Mouse (Mus musculus): Measurements from ENCODE around the gene Prkag3. TPM values are rescaled to one million over a fixed set of nuclear protein-coding genes. Genes with fewer than 3 reads are reported as not detected.

Prkag3 gene
- polyA plus RNA-seq (2012; rRNA removed) = 0.10 and 0.45 TPM in 2 replicates

DNA sequence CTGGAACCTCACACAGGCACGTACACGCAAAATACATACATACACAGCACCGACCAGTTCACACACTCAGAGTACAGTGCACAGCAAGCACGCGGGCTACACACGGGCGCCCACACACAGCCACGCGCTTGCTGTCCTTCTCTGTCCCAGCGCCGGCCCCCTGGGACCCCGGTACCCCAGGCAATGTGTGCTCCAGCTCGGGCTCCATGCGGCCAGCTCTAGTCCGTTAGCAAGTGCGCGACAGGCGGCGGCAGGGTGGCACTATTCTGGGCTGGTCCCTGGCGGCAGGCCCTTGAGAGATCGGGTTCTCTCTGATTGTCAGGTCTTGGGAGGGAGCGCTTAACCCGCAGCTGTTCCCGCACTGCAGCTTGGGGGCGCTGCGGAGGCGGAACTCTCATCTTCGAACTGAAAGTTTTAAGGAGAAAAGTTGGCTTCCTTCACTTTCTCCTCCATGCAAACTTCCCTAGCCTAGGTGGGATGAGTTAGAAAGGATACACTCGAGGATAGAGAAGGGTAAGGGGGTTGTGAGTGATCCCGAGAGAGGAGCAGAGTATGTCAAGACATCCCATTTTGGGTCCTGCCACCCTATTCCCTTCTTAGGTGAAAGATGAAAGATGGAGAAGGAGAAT, at the start of gene Prkag3:
Gene Prkag3, minus strand, starts transcription at position 579 of the 629 bp plus-strand sequence.
- DNase-seq (ENCODE audit: low read depth, low spot score) = no peak
- 16% methylated on average over 30 of the region's 30 CpGs for WGBS

DNA sequence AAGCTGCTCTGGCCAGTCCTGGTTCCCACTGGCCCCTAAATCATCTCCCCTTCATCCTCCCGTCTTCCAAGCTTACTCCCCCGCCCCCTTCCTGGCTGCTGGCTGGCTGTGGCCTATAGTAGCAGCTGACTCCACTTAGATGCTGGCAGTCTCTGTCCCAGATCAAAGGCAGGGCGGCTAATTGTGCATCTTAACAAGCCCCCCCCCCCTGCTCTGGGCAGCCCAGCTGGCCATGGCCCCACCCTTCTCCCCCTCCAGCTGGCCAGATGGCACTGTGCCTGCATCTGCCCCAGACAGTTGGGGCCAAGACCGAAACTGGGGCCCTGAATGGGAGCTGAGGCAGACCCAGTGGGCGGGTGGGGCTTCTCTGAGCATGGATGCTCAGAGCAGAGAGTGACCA, 48.4 kb upstream of the Prkag3 start:
- 20% methylated on average over 5 of the region's 5 CpGs for WGBS
- no peak for DNase-seq (ENCODE audit: low read depth, low spot score)

DNA sequence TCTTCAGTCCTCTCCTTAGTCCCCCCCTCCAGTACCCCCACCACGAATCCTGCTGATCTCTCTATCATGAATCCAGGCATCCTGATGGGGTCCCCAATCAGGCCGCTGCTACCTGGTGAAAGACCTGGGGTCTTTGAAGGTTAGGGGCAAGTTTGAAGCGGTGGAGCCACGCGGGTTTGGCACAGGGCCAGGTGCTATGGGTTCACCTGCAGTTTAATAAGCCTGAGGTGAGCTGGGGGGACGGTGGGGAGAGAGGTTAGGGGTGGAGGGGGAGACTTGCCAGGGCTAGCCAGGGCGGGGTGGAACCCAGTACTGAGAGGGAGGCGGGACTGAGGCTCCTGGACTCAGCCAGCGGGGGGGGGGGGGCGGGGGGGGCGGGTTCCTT, 46.1 kb upstream of the Prkag3 start:
- WGBS = 13% methylated on average over 9 of the region's 11 CpGs

DNA sequence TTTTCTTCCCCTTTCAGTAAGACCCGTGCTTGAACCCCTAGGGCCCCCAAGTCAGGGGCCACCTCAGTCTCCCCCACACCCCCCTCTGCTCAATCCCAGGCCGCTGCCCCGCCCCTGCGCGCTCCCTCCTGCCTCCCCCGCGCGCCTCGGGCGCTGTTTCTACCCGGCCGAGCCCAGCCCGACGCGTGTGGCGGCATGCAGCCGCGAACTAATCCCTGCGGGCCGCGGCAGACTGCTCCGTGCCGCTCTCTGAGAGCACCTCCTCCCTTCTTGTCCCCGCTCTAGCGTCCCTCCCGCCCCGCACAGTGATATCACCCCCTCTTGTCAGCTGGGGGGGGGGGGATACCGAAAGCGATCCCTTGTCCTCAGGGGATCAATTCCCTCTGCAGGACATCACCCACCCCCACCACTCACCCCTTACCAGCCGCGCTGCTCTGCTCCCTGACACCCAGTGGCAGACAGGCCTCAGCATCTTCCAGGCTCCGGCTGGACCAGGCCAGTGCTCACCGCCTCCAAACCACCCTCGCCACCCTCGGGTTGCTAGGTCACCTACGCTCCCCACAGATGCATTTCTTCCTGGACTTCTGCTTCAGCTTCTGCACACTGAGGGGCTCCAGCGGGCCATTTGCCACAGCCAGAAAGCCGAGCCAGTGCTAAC, 45.6 kb upstream of the Prkag3 start:
- DNase-seq (ENCODE audit: low read depth, low spot score) = no peak
- 2% methylated on average over 37 of the region's 38 CpGs for WGBS

More for the DNA sequence above, 46.1 kb upstream of the Prkag3 start:
- no peak for DNase-seq (ENCODE audit: low read depth, low spot score)

DNA sequence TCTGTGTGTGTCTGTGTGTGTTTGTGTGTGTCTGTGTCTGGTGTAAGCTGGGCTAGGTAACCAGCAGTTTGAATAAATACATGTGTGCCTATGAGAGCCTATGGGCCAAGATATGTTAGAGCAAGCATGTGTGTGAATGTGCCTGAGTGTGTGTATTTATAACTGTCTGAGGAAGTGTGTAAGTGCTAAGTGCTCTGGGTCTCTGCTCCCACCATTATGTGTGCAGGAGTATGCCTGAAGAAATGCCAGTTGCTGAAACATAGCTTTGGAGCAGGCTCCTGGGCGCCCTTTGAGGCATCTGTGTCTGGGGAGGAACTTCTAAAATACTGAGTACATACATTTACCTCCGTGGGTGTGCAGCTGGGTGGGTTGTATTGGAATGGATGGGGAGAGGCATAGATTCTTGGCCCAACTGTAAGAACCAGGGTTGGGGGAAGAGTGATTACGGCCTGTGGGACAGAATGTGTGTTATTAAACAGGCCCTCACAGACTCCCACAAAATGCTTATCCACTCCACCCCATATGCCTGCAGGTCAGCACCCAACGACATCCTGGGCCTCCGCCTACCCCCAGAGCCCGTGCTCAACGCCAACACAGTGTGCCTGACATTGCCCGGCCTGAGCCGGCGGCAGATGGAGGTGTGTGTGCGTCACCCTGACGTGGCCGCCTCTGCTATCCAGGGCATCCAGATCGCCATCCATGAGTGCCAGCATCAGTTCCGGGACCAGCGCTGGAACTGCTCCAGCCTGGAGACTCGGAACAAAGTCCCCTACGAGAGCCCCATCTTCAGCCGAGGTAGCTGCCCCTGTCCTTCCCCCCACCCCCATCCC, 44.0 kb upstream of the Prkag3 start:
- DNase-seq (ENCODE audit: low read depth, low spot score) = no peak
- WGBS = 37% methylated on average over 19 of the region's 19 CpGs

DNA sequence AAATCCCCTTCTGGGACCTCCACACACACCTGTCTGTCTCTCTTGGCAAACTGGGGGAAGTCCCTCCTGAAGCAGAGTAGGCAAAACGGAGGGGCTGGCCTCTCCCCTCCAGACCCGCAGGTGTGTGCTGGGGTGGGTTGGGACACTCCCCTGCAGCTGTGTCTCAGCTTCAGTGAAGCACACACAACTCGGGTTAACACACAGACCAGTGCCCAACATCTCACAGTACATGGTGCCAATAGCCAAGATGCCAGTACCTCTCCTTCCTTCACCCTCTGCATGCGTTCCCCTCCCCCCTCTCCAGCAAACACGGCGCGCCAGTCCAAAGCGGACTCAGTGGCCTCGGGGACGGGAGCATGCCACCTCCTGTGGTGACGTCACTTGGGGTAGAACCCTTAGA, 42.2 kb upstream of the Prkag3 start, which contains the start of gene Wnt10a:
Gene Wnt10a, plus strand, starts transcription at position 268 of the 400 bp plus-strand sequence.
- DNase-seq (ENCODE audit: low read depth, low spot score) = no peak
- WGBS = 3% methylated on average over 11 of the region's 11 CpGs

DNA sequence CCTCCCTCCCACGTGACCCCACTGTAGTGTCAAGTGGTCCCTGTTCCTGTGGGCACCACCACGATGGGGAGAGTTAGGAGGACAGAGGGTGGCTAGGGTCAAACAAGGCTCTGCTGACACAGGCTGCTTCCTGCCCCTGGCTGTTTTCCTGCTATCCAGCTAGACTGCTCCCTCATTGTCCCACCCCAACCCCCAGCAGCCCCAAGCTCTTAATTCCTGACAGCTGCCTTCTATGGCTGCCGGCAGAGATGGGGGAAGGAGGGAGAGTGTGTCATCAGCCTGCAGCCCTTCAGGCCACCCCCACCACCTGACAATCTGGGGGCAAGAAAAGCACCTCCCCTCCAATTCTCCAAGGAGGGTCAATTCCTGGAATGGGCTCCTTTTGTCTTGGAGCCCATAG, 41.1 kb upstream of the Prkag3 start:
- 28% methylated on average over 3 of the region's 3 CpGs for WGBS
- no peak for DNase-seq (ENCODE audit: low read depth, low spot score)

DNA sequence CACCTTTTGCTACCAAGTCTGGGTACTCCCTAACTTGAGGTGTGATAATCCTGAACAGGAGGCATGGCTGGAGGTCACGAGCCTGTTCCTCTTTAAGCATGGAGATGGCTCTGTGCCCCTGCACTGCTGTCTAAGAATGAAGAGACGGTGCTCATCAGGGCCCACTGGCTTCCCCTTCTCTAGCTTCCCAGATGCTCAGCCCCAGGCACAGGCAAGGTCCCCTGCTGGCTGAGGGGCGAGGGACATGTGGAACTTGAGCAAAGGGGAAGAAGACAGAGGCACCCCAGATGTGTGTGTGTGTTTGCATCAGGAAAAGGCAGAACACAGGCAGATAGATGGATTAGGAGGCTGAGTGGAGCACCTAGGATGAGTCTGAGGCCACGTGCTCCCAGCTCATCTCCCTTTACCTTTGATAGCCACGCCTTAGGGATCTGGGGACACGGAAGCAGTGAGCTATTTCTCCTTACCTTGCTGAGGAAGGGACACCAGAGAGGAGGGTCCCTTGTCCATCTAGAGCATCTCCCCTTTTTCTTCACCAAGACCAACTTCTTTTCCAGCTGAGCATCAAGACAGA, 39.7 kb upstream of the Prkag3 start:
- no peak for DNase-seq (ENCODE audit: low read depth, low spot score)
- WGBS = 33% methylated on average over 6 of the region's 6 CpGs

DNA sequence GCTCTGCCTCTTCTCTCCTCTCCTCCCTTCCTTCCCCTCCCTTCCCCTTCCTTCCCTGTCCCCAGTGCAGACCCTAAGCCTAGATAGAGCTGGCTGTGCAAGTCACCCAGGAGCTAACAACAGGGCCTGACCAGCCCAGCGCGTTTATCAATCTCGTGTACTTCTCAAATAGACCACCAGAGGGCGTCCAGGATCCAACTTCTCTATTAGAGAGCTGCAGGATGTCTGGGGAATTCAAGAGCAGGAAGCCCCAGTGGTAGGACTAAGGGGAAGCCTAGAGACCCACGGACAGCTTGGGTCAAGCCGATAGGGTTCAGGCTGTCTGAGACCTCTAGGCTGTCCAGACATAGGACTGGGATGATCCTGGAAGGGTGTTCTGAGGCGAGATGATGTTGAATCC, 38.8 kb upstream of the Prkag3 start:
- peak; percentile 43 for DNase-seq (ENCODE audit: low read depth, low spot score)

DNA sequence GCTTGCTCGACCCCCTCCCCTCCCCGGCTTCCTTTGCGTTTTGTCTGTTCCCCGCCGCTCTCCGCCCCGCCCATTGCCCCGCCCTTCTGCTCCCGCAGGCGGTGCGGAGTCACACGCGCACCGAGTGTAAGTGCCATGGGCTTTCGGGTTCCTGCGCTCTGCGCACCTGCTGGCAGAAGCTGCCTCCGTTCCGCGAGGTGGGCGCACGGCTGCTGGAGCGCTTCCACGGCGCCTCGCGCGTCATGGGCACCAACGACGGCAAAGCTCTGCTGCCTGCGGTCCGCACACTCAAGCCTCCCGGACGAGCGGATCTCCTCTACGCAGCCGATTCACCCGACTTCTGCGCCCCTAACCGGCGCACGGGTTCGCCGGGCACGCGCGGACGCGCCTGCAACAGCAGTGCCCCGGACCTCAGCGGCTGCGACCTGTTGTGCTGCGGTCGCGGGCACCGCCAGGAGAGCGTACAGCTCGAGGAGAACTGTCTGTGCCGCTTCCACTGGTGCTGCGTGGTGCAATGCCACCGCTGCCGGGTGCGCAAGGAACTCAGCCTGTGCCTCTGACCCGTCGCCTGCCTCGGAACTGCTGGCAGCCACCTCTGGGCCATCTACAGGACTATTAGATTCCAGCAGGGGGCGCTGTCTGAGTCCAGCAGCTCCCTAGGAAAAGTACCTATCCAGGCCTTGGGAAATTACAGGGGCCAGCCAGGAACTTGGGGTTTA, 35.2 kb upstream of the Prkag3 start:
- WGBS = 2% methylated on average over 67 of the region's 67 CpGs
- DNase-seq (ENCODE audit: low read depth, low spot score) = no peak

More for the DNA sequence above, 38.8 kb upstream of the Prkag3 start:
- WGBS = 5% methylated on average over 7 of the region's 7 CpGs

DNA sequence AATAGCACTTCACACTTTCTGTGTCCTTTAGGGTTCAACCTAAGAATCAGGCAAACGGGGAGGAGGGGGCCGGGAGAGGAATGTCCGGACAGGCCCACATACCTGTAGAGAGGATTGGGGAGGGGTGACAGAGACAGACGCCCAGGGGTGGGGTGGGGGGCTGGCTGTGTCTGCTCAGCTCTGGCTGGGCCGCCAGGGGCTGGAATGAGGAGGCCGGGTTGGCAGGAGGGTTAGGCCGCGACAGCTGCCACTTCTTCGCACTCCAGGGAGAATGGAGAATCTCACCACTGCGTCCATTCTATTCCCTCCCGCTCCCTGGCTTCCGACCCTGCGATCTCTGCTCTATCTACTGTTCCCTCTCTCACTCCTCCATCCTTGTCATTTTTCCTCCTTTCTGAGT, 34.5 kb upstream of the Prkag3 start:
- WGBS = 11% methylated on average over 13 of the region's 13 CpGs
- no peak for DNase-seq (ENCODE audit: low read depth, low spot score)

DNA sequence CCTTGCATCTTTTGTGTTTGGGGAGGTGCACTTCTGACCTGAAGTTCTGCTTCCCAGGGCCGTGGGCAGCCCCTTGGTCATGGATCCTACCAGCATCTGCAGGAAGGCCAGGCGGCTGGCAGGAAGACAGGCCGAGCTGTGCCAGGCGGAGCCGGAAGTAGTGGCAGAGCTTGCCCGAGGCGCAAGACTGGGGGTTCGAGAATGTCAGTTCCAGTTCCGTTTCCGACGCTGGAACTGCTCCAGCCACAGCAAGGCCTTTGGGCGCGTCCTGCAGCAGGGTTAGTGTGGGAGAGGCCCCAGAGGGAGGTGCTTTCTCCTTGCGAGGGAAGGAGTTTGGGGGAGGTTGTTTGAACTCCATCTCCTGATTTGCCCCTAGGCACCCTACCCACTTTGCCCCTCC, 33.0 kb upstream of the Prkag3 start:
- DNase-seq (ENCODE audit: low read depth, low spot score) = no peak
- WGBS = 30% methylated on average over 14 of the region's 14 CpGs

DNA sequence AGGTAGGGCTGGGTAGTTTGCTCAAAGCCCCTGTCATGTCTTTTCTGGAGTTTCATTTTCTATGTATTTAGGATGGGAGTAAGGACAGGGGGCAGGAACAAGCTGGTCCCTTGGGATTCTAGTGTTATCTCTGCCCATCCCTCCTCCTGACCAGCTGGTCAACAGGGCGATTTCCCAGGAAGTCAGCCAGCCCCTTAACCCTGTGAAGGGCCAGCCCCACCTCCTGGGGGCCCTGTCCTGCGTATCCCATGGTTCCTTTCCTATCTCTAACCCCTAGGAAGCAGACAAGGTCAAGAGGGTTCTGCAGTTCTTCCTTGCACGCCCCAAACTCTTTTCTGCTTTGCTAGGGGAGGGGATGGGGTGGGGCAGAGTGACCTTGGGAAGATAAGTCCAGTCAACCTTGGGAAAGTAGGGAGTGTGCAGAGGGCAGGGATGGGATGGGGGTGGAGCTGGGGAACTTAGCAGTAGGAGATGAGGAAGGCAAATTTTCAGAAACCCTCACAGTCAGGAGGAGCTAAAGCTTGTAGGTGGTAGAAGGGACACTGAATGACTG, 30.0 kb upstream of the Prkag3 start:
- DNase-seq (ENCODE audit: low read depth, low spot score) = no peak
- 32% methylated on average over 3 of the region's 3 CpGs for WGBS

DNA sequence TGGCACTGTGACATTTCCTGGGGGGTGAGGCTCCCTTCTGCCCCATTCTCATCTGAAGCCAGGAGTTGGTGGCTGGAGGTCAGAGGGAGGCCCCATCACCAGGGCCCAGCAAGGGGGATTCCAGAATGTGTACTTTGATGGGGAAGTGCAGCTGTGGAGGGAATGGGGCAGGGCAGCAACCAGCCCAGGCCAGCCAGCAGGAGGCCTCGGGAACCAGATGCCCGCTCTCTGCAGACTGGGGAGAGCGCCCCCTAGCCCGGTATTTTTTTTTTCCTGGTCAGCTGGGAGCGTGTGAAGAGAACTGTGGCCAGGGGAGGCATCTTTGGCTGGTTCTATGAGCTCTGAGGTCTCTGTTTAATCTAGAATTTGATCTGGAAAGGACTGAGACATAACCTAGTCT, 26.8 kb upstream of the Prkag3 start:
- WGBS = 32% methylated on average over 5 of the region's 5 CpGs

DNA sequence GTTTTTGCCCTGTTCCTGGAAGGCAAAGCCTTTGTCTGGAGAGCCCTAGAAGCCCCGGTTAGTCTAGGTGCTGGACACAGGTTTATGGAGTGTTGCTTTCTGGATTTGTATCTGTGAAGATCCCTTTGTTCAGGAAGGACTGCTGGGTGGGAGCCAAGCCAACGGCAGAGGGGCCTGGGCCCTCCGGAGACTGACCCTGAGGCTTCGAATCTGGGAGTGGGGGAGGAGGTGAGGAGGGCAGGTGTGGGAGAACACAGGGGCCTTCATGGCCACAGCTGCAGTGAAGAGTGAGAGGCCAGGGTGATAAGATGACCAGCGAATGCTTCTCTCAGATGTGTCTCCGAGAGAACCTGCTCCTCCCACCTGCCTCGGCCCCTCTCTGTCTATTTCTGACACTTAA, 25.0 kb upstream of the Prkag3 start:
- 44% methylated on average over 7 of the region's 7 CpGs for WGBS
- no peak for DNase-seq (ENCODE audit: low read depth, low spot score)

More for the DNA sequence above, 26.8 kb upstream of the Prkag3 start:
- DNase-seq (ENCODE audit: low read depth, low spot score) = no peak

DNA sequence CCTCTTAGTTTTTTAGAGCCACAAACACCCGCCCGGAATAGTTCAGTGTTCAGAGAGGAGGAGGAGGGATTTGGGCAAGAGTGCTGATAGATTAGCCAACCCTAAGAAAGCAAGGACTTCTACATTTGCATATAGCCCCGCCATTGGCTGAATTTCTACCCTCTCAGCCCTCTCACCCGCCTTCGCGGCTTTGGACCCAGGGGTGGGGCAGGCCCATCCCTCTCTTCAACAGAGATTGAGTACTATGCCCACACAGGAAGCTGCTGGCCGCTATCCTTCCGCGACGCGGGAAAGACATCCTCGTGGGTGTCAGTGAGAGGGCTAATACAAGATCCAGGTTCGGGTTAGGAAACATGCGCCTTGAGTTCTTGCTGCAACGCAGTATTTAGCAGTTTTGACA, 24.1 kb upstream of the Prkag3 start:
- WGBS = 1% methylated on average over 15 of the region's 15 CpGs
- DNase-seq (ENCODE audit: low read depth, low spot score) = peak; percentile 56

DNA sequence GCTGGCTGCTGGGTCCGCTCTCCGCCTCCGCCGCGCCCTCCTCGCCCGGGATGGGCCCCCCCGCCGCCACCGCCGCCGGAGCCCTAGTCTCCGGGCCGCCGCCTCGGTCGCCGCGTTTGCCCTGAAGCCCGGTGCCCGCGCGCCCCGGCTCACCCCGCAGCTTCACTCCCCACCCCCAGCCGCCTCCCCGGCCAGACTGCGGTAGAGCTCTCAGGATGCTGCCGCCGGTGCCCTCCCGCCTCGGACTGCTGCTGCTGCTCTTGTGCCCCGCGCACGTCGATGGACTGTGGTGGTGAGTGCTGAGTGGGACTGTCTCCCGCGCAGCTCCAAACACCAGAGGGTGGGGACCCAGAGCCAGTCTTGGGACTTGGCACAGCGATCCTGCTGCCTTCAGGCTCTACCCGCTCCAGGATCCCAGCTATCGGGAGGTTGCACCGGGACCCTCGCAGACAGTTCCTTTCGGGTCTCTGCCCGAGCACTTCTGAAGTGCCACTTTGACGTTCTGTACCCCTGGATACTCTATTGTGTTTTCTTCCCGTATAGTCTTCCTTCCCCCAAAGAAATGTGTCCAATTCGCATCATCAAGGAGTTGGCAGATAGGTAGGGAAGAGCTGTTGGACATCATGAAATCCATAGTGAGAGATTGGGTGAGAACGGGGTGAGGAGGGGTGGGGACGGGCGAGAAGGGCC, 23.1 kb upstream of the Prkag3 start:
- no peak for DNase-seq (ENCODE audit: low read depth, low spot score)
- 2% methylated on average over 51 of the region's 51 CpGs for WGBS

DNA sequence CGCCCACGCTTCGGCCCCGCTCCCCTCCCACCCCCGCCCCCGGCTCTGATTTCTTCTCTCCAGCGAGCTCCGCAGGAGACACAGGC, 22.7 kb upstream of the Prkag3 start, which contains the start of gene Wnt6:
Gene Wnt6, plus strand, starts transcription at position 48 of the 86 bp plus-strand sequence.
- WGBS = 3% methylated on average over 5 of the region's 8 CpGs
- no peak for DNase-seq (ENCODE audit: low read depth, low spot score)

DNA sequence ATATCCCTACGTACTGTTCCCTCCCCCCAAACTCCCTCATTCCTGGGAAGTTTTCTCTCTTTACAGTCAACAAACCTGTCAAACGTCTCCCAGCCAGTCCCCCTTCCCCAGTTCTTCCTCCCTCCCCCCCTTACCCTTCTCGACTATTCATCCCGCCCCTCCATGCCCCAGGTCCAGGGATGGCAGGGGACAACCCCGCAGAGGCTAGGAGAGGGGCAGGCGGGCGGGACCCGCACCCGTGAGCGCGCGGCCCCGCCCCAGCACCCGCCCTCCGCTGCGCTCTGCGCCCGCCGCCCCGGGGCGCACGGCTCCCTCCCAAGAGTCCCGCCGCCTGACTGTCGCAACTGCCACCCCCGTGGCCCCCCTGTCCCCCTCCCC, 22.4 kb upstream of the Prkag3 start:
- WGBS = under 1% methylated on average over 23 of the region's 26 CpGs
- no peak for DNase-seq (ENCODE audit: low read depth, low spot score)
